Mouse (Mus musculus) layer of hippocampus, postnatal 10 days (tissue): ENCODE data around the gene Pitx2. TPM values are rescaled to one million over a fixed set of nuclear protein-coding genes. Genes with fewer than 3 reads are reported as not detected.

Source experiments
- DNase-seq, 2 experiments: peaks; one replicate each; pipeline ENCODE4 v3.0.0; 2021; ENCODE audit warnings: low spot score in 2 of 2
- total RNA-seq, 2 experiments: library from RNA; stranded (reverse); gene quantifications; 2 replicates each; pipeline ENCODE4 v1.2.3; 2021

The Pitx2 gene
- total RNA-seq, 2 experiments from 2014 or later = not detected

DNA sequence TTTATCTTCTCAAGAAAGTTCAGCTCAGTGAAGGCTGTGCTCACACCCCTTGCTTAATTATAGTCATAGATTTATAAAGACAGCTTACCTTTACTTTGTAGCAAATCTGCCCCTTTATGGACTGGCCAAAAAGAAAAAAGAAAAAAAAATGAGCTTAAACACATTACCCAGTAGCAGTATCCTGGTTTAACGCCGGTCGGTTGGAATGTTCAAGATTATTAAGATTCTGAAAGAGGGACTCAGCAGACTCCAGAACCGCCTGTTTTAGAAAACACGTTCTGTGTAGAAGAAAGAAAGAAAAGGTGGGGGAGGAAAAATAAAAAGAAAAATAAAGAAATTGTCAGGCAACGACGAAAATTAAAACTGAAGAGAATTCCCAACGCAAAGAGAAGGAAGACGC is 16.8 kb downstream of the Pitx2 start:
- no peak for DNase-seq

DNA sequence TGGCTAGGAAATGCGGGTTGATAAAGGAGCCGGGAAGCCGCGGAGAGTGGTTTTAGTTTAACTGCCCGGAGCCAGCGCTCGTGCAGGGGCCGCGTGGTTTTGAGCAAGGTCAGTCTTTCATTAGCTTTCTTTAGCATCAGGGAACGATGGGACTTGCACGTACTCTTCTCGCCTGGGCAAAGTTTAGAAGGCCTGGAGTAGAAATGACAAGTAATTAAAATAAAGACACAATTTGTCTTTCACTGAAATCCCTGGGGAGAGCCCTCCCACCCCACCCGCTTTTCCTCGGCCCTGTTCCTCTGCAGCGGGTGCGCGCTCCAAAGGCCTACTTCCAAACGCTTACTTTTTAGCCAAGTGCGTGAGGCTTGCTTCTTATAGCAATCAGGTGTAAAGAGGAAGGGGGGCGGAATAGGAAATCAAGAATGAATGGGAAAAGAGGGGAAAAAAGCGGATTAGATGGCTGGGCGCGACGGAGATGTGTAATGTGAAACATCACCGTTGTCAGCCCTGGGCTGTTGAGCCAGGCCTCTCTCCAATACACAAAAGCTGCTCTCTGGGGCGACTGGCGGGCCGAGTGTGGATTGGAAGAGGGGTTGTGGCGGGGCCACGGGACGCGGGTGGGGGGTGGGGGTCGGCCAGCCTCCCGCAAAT is 17.4 kb downstream of the Pitx2 start:
- no peak for DNase-seq

DNA sequence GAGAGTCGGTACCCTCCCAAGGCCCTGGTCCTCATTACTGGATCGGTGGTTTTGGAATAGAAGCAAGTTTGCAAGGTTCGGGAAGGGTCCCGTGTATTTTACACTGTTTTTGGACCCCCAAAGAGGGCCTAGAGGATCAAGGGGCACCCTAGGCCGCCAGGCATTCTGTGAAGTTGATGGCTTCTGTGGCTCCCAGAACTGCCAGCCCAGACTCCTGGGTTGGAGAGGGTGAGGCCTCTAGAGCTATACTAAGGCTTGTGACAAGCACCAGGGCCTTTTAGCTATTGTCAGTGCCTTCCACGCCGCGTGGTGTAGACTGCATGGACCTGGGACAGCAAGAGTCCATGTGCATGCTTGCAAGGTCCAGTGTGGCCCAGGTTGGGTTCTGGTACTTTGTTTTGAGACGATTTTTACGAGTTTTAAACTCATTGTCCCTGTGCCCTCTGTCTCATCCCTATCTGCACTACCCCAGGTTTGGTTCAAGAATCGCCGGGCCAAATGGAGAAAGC is 18.2 kb downstream of the Pitx2 start:
- DNase-seq = no peak

DNA sequence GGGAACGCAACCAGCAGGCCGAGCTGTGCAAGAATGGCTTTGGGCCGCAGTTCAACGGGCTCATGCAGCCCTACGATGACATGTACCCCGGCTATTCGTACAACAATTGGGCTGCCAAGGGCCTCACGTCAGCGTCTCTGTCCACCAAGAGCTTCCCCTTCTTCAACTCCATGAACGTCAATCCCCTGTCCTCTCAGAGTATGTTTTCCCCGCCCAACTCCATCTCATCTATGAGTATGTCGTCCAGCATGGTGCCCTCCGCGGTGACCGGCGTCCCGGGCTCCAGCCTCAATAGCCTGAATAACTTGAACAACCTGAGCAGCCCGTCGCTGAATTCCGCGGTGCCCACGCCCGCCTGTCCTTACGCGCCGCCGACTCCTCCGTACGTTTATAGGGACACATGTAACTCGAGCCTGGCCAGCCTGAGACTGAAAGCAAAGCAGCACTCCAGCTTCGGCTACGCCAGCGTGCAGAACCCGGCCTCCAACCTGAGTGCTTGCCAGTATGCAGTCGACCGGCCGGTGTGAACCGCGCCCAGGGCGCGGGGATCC is 18.8 kb downstream of the Pitx2 start:
- no peak for DNase-seq

DNA sequence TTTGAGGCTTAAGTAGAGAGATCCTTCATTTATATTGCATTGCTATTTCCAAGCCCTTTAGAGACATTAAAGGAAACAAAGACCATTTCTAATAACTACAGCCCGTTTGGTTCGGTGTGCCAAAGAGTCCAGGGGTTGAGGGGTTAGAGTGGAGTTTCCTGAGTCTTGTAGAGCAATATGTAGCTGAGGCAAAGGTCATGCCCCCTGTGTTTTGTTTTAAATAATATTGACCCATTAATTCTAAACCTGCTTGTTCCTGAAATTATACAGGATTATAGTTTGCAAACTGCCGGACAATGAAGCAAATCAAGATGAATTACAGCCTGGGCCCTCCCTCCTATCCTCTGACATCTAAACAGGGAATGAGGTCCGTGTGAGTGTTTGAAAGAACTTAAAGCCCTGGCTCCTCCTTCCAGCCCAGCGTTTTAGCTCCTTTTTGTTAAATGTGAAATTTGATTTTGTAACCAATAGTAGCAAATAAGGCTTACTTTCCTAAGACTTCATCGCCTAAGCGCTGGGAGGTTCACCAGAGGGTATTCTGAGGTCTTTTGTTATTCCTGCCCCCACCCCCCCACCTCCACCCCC is 20.5 kb downstream of the Pitx2 start:
- no peak for DNase-seq

DNA sequence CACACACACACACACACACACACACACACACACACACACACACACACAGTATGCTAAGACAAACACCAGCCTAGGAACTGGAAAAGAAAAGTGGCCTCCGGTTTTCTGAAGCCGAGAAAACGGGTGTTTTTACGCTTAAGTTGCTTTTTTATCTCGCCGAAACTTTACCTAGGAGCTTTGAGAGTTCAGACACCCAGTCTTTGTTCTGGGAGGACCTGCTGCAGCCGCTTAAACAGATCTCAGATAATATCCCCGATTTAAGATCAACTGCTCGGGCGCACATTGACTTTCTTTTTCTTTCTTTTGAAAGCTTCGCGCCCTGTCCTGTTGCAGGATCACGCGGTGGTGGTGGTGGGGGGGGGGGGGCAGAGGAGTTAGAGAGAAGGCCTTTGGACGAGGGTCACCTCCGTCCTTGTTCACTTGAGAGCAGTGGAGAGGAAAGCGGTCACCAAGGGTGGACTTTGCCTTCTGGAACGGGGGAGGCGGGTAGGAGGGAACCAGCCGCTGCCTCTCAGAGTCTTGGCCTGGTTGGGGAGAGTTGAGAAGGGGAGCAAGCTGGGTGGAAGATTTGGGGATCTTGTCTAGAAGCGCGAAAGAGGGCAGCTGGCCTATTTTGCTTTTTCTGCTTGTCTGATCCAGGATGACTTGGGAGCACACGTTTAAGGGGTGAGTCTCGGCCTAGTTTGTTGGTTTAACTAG is 21.2 kb downstream of the Pitx2 start:
- DNase-seq = no peak

DNA sequence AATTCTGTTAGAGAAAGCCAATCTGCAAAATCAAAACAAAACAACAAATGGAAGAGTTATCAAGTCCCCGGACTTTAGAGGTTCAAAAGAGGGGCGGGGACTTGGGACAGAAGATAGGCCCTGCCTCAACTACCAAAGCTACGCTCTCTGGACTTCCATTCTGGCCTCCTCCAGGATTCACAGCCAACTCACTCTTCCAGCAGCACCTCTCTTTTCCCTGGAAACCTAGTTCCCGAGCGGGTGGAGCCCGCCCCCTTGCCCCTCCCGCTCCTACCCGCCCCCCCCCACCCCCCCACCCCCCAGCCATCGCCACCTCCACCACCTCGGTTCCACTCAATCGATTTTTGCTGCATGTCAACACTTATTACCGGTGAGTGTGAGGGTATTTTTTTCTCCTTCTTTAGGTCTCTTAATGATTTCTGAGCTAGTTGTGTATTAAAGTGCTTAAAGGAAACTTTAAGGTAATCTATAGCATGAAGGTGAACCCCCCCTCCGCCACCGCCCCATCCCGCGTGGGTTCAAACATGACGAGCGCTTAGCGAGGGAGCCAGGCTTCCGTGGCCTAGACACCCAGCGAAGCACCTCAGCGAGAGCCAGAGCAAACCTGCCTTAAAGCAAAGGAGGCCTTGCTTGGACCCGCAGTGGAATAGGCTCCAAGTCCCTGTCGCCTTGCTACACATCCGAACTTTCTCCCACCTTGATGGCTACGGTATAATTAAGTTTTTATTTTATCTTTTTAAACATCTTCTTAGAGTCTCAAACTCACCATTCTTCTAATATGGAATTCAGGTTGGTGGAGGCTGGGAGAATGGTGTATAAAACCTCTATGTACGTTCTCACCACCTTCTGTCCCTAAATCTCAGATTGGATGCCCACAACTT is 21.9 kb downstream of the Pitx2 start:
- DNase-seq = no peak

DNA sequence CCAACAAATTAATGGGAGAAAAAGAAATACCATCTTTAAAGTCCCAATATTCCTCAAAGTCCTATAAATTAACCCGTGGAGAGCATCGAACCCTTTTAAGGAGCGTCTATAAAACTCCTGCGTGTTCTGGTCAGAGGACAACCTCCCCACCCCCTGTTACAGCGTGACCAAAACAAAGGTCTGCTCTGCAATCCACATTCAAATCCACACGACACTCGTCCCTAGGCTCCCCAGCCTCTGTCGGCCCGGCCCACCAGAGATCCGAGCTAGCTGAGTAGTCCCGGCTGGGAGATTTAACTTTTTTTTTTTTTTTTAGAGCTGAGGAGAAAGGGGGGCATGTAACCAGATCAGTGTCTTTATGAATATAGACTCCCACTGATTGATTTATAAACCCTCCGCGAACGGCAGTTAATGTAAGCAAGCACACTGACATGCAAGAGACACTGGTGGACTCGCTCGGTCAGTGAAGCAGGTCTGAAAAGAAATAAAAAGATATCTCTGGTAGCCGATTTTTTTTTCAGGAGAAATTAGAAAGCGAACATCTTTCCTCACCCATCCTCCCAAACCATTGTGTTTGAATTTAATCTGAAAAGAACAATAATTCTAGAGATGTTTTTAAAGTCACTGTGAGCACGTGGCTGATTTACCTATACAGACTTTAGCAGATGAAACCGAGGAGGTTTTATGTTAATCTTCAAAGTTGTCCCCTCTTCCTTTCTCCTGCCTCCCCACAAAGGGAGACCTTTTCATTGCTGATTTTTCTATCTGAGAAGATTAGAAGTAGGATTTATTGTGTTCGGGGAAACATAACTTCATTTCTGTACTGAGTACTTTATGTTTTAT is 23.0 kb downstream of the Pitx2 start:
- no peak for DNase-seq

DNA sequence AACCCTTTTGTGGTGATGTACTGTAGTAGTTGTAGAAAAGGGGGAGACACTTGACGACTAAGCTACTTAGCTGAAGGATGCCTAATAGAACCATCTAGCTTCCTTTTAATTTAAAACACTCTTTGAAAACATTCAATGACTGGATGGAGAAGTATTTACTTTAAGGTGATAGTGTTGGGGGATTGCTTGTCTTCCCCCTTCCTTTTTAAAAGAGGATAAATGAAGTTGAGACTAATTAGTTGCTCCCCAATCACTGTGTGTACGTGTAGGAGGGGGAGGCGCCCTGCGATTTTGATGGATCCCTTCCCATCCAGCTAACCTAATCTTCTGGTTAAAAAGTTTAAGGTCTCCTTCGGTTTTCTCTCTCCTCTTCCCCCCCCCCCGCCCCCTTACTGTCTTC is 23.7 kb downstream of the Pitx2 start:
- DNase-seq = no peak

DNA sequence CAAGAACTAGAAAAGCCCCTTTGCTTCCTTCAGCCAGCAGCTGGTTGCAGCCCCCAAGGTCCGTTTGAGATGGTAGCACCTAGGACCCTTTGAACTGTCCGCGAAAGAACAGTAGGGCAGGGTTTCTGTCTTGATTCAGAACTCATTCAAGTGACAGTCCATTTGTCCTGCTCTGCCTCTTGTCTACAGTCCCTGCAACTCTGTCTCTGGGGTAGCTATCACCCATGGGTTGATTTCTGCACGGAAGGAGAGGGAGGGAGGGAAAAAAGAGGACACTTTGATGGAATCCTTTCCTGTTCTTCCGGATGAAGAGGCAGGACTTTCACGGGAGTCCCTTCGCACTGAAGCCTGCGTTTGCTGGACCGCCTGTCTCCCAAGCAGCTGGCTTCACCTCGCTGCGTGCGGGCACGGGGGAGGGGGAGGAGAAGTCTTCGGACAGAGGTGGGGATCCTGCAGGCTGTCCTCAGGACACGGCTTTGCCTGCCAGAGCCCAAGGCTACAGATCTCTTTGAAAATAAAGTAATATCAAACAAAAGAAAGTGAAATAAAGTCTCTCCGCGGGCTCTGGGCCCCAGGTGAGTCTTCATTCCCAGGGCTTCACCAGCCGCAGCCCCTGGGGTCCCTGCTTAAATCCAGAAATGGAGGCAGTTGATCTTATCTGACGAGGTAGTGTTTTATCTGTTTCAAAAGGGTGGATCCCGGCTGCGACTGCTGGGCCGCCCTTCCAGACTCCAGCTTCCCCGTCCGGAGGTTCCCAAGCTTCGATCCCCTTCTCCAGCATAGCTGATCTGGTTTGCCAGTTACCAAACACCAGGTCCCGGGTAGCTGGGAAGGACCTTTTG is 24.5 kb downstream of the Pitx2 start:
- DNase-seq = no peak

DNA sequence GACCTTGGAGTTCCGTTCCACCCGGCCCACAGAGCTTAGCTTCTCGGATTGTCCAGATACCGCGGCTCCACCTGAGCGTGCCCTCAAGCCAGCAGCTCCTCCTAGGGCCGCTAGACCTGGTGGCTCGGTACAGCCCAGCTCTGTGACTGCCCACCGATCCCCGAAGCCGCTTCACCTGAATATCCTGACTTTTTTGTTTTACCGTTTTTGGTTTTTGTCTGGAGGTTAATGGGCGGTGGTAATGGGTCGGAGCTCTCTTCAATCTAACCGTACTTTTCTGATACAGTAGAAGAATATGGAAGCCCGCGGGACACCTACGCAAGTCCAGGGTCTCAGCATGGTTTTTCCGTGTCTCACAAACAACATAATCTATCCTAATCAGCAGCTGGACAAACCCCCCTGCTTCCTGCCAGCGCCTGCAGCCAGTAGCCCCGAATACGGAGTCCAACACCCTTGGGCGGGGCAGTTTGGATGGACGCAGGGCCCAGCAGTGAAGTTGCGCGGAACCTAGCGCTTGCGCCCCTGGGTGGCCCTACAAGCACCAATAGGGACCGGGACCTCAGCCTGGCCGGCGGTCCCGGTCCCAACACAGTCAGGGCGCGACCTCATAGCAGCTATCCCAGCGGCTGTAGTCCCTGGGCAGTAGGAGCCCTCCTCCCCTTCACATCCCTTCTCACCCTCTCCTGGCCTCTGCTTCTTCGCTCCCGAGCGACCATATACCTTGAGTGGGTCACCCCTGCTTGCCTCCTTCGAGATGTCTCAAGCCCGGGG is 25.3 kb downstream of the Pitx2 start:
- DNase-seq = no peak

DNA sequence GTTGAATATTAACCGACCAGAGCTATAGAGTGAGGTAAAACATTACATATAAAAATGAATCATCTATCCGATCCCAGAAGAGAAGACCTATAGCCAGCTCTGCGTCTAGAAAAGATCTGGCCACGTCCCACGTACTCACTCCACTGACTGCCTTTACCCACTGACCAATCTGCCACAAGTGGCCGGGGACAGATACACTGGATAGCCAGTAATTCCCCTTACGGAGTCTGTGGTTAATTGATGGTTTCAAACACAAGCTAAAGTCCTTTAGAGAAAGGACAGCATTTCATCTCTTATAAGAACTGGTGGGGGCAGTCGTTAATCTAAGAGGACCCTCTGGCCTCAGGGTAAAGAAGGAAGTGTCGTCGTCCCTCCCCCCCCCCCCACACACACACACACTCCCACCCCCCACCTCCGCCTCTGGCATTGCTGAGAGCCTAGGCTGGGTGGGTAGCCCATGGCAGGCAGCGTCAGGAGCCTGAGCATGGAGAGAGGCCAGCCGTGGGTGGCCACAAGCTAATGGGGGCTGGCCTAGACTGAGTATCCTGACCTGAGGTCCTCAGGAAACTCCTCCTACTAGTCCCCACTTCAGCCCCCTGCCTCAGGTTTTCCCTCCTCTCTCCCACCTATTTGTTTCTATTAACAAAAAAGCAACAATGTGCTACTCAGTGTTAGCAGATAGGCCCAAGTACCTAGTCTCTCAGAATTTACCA is 26.1 kb downstream of the Pitx2 start:
- DNase-seq = no peak

DNA sequence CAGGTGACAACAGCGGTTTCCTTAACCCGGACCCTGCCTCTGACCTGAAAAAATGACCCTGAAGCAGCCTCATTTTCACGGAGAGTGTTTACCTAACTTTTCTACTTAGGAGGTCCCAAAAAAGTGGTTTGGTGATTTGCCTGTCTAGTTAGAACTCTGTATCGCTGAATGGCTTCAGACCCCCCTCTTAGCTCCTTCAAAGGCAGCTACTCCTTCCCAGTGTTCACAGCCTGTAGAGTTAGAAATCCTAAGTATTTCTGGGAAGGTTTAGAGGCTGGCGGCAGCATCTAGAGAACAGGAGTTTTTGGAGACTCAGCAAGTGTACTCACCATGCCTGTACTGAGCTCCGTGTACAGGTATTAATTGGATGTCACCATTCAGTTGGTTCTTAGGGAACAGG is 27.0 kb downstream of the Pitx2 start:
- DNase-seq = no peak

DNA sequence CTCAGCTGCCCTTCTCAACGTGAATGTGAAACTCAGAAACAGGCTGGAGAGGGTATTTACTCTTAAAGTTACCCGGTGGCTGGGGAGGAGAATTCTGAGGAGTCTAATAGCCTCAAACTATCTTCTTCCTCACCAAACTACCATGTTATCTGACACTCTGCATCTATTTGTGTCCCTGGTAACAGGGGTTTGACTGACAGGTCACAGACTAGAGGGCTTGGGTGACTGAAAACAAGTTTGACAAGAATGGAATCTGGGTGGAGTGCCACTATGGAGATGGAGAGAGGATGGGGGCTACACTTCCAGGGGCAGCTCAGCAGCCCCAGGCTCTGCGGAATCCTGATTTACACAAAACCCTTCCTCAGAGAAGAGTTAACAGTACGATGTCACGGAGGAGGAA is 27.7 kb downstream of the Pitx2 start:
- DNase-seq = no peak

DNA sequence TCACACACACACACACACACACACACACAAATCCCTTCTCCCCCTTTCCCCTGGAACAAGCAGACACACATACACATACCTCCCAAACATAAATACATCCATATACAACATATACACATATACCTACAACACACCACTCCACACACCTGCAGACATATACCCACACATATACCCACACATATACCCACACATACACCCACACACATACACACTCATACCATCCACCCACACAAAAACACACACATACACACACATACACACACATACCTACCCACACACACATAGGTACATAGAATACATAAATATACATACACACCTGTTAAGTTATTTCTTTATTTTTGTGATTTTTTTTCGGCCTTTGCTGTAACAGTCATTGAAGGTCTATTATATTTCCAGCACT is 38.3 kb downstream of the Pitx2 start:
- DNase-seq = no peak

DNA sequence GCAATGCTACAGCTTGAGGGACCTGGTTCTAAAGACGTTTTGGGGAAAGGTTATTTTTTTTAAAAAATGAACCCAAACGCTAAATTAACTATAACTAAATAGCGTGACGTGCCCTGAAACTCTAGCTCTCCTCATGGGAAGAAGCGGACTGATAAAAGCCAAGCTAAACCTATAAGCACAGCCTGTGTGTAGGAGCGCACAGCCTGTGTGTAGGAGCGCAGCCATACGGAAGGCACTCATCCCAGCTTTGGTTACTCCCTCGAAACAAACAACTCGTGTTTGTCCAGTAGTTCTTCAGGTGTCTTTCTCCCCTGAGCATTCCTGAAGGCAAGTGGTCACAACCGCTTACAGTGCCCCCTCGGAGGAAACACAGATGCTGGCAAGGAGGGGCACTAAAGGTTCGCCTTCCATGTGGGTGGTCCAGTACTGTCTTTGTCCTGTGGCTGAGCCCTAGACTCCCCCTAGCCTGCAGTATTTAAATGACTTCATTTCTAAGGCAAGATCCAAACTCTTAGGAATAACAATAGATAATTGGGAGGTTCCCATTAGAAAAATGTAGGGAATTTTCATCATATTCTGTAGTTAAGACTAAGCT is 39.1 kb downstream of the Pitx2 start:
- DNase-seq = no peak

DNA sequence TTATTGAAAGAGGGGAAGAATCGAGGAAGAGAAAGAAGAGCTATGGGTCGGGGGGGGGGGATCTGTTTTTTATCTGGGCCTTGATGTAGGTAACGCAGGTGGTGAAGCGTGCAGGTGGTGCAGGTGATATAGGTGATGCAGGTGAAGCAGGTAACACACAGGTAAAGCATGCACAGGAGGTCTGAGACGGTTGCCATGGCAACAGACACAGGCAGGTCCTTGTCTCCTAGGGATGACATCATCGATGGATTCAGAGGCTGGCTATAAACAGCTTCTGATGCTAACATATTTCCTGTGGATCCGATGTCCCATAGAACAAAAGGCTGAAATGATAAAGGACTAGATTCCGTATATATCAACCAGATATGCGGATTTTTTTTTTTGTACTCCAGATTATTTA is 51.3 kb downstream of the Pitx2 start:
- DNase-seq = no peak

DNA sequence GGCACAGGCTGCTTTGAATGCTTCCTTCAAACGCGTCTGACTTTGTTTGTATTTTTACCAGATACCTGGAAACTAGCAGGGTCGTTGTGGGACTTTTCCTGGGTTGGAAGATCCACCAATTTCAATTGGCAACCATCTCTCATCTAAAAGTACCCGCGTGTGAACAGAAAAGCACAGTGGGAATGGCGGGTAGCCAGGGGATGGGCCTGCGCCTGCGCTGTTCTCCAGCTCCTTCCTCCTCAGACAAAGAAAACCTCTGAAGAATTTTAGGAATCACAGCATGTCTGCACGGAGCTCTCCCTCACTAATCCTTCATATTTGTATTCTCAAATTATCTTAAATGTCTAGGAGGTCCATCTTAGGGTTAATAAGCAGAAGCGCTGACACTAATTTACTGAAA is 54.6 kb downstream of the Pitx2 start:
- DNase-seq = peak; percentile 28 to 56
